Mouse (Mus musculus): ENCODE measurements around the gene Rps2.

GRCm38 (mm10) chr17:24766266-24766875, 48.5 kb downstream of the Rps2 start:
- no peak for TF ChIP-seq CTCF (IDR thresholded peaks at IDR 0.05; ENCODE audit: insufficient read depth, low read depth, low read length)
- no peak for TF ChIP-seq POLR2A (IDR thresholded peaks at IDR 0.05; ENCODE audit: insufficient read depth, low read depth, low read length)

All from olfactory bulb, adult 2 months (tissue).